Comparison of ENCODE assay signal across 8 mouse cellular contexts in genomic region chr15:81924933-81925332, GRCm38 (mm10). TPM values are rescaled to one million over a fixed set of nuclear protein-coding genes. Genes with fewer than 3 reads are reported as not detected.
DNase-seq lines count a peak whose midpoint lies in the region; ATAC-seq and TF ChIP-seq lines count a peak whose summit lies in the region.

No protein-coding gene starts in this region.

- 84% methylated on average over 11 of the region's 11 CpGs for WGBS in kidney, embryonic 16.5 days
- 90% methylated on average over 11 of the region's 11 CpGs for WGBS in kidney, adult 2 months
- 85% methylated on average over 11 of the region's 11 CpGs for WGBS in embryonic facial prominence, embryonic 11.5 days
- WGBS in intestine, embryonic 14.5 days, result 87% methylated on average over 11 of the region's 11 CpGs
- WGBS in midbrain, postnatal 0 days, result 83% methylated on average over 11 of the region's 11 CpGs

- H3K27ac ChIP-seq in kidney, embryonic 16.5 days (ENCODE audit: low read length), result no peak overlapping the region
- no peak overlapping the region for H3K27ac ChIP-seq in kidney, adult 2 months (ENCODE audit: insufficient read depth, low read depth, low read length)
- no peak overlapping the region for H3K27ac ChIP-seq in embryonic facial prominence, embryonic 11.5 days (replicated peaks; ENCODE audit: low read depth, low read length)
- no peak overlapping the region for H3K27ac ChIP-seq in intestine, embryonic 14.5 days (ENCODE audit: low read depth)
- peak overlapping the region; percentile 80; the same call in 1 of the 2 replicates for H3K27ac ChIP-seq in midbrain, postnatal 0 days (ENCODE audit: low read depth, low read length)

- H3K36me3 ChIP-seq in kidney, embryonic 16.5 days (ENCODE audit: insufficient read depth, low read length), result no peaks in the 10 kb centered on the region
- H3K36me3 ChIP-seq in kidney, adult 2 months (ENCODE audit: control insufficient read depth, insufficient read depth, low read length), result no peaks in the 10 kb centered on the region
- no peaks in the 10 kb centered on the region for H3K36me3 ChIP-seq in embryonic facial prominence, embryonic 11.5 days (replicated peaks; ENCODE audit: control insufficient read depth, insufficient read depth, low read depth, low read length)
- 0 out of 2 replicates have a peak, but pooled peaks cover 3% of the 10 kb centered on the region for H3K36me3 ChIP-seq in intestine, embryonic 14.5 days (ENCODE audit: control insufficient read depth, insufficient read depth, low read length)
- H3K36me3 ChIP-seq in midbrain, postnatal 0 days (ENCODE audit: insufficient read depth, low read length), result 0 out of 2 replicates have a peak, but pooled peaks cover 4% of the 10 kb centered on the region

- H3K4me1 ChIP-seq in kidney, embryonic 16.5 days (ENCODE audit: insufficient read depth, low read length), result peaks cover 43% of the 10 kb centered on the region
- H3K4me1 ChIP-seq in kidney, adult 2 months (ENCODE audit: control insufficient read depth, insufficient read depth, low read length), result peaks cover 20% of the 10 kb centered on the region; the same call in 1 of the 2 replicates
- H3K4me1 ChIP-seq in embryonic facial prominence, embryonic 11.5 days (ENCODE audit: control insufficient read depth, insufficient read depth, low read length), result peaks cover 3% of the 10 kb centered on the region; the same call in 1 of the 2 replicates
- H3K4me1 ChIP-seq in intestine, embryonic 14.5 days (replicated peaks; ENCODE audit: control insufficient read depth, insufficient read depth, low read length), result peaks cover 13% of the 10 kb centered on the region
- H3K4me1 ChIP-seq in midbrain, postnatal 0 days (ENCODE audit: insufficient read depth, low read length), result peaks cover 11% of the 10 kb centered on the region

- H3K9ac ChIP-seq in kidney, embryonic 16.5 days (replicated peaks; ENCODE audit: low read length), result no peak overlapping the region; the same call in 1 of the 2 replicates
- H3K9ac ChIP-seq in embryonic facial prominence, embryonic 11.5 days (replicated peaks; ENCODE audit: low read length), result no peak overlapping the region
- peak overlapping the region; percentile 60 for H3K9ac ChIP-seq in intestine, embryonic 14.5 days (ENCODE audit: low read length)
- peak overlapping the region; percentile 72 for H3K9ac ChIP-seq in midbrain, postnatal 0 days (replicated peaks; ENCODE audit: low read length, poor library complexity, severe bottlenecking)

- DNase-seq in kidney, adult 2 months, result no peak
- DNase-seq in embryonic facial prominence, embryonic 11.5 days (ENCODE audit: low spot score), result no peak
- no peak for DNase-seq in intestine, embryonic 14.5 days (ENCODE audit: low spot score)
- no peak for DNase-seq in midbrain, postnatal 0 days (ENCODE audit: low spot score)
- no peak for DNase-seq in embryo, embryonic 10.5 days (ENCODE audit: low spot score)
- DNase-seq in right cerebral cortex, postnatal 10 days (ENCODE audit: low spot score in 2 of 2), result no peak
- DNase-seq in kidney, adult 18-20 months, result no peak

- no peaks in the 10 kb centered on the region for H3K9me3 ChIP-seq in kidney, embryonic 16.5 days (ENCODE audit: low read length)
- no peaks in the 10 kb centered on the region for H3K9me3 ChIP-seq in embryonic facial prominence, embryonic 11.5 days (replicated peaks; ENCODE audit: control insufficient read depth, low read length)
- H3K9me3 ChIP-seq in intestine, embryonic 14.5 days (ENCODE audit: control insufficient read depth, low read length), result no peaks in the 10 kb centered on the region
- no peaks in the 10 kb centered on the region for H3K9me3 ChIP-seq in midbrain, postnatal 0 days (ENCODE audit: low read length)

- peak overlapping the region; percentile 78 for H3K4me2 ChIP-seq in kidney, embryonic 16.5 days (replicated peaks; ENCODE audit: low read depth, low read length)
- peak overlapping the region; percentile 96 for H3K4me2 ChIP-seq in embryonic facial prominence, embryonic 11.5 days (ENCODE audit: low read depth, low read length)
- peak overlapping the region; percentile 61 for H3K4me2 ChIP-seq in intestine, embryonic 14.5 days (ENCODE audit: low read length)
- peak overlapping the region; percentile 89 for H3K4me2 ChIP-seq in midbrain, postnatal 0 days (ENCODE audit: low read depth, low read length, poor library complexity, severe bottlenecking)

- no peaks in the 10 kb centered on the region for H3K27me3 ChIP-seq in kidney, embryonic 16.5 days (ENCODE audit: insufficient read depth, low read length)
- no peaks in the 10 kb centered on the region for H3K27me3 ChIP-seq in kidney, adult 2 months (replicated peaks; ENCODE audit: control insufficient read depth, insufficient read depth, low read length)
- H3K27me3 ChIP-seq in embryonic facial prominence, embryonic 11.5 days (ENCODE audit: control insufficient read depth, insufficient read depth, low read length), result no peaks in the 10 kb centered on the region
- no peaks in the 10 kb centered on the region for H3K27me3 ChIP-seq in intestine, embryonic 14.5 days (replicated peaks; ENCODE audit: control insufficient read depth, insufficient read depth, low read length)
- no peaks in the 10 kb centered on the region for H3K27me3 ChIP-seq in midbrain, postnatal 0 days (ENCODE audit: insufficient read depth, low read length)

- TF ChIP-seq CTCF in kidney, adult 2 months (conservative IDR thresholded peaks at IDR 0.05; ENCODE audit: insufficient read depth, insufficient read length, low read depth, low read length), result no peak
- TF ChIP-seq CTCF in midbrain, postnatal 0 days (IDR thresholded peaks at IDR 0.05), result no peak

- no peak for TF ChIP-seq POLR2A in kidney, adult 2 months (IDR thresholded peaks at IDR 0.05; ENCODE audit: low read depth, low read length)

- peak overlapping the region; percentile 75 for H3K4me3 ChIP-seq in kidney, embryonic 16.5 days (ENCODE audit: low read length)
- H3K4me3 ChIP-seq in kidney, adult 2 months (ENCODE audit: insufficient read depth, low read depth, low read length), result no peak overlapping the region
- H3K4me3 ChIP-seq in embryonic facial prominence, embryonic 11.5 days (ENCODE audit: low read depth, low read length), result peak overlapping the region; percentile 63
- peak overlapping the region; percentile 63 for H3K4me3 ChIP-seq in intestine, embryonic 14.5 days (ENCODE audit: low read depth, low read length)
- H3K4me3 ChIP-seq in midbrain, postnatal 0 days (ENCODE audit: low read depth, low read length), result peak overlapping the region; percentile 70

- no peak for ATAC-seq in kidney, embryonic 16.5 days (ENCODE audit: low FRiP score, low TSS enrichment)
- ATAC-seq in embryonic facial prominence, embryonic 11.5 days (replicated peaks; ENCODE audit: insufficient number of reproducible peaks, low FRiP score, low TSS enrichment, low read depth), result no peak
- no peak for ATAC-seq in intestine, embryonic 14.5 days (replicated peaks; ENCODE audit: low FRiP score, low TSS enrichment, low read depth)
- ATAC-seq in midbrain, postnatal 0 days (ENCODE audit: low FRiP score), result no peak

RNA-seq across cellular contexts. Expression of gene Polr3h, which starts 1.1 kb away (rescaled TPM):
- 95.5 and 98.5 TPM in 2 replicates for polyA plus RNA-seq in kidney, embryonic 16.5 days (2015; fragmentation: Nextera tagmentation; extraction: Ambion mirVana)
- polyA plus RNA-seq in kidney, adult 2 months (2012; rRNA removed), result 16.1 and 20.2 TPM in 2 replicates
- polyA plus RNA-seq in embryonic facial prominence, embryonic 11.5 days (2014; fragmentation: Nextera tagmentation; extraction: Ambion mirVana), result 60.3 and 63.5 TPM in 2 replicates
- polyA plus RNA-seq in intestine, embryonic 14.5 days (2014; fragmentation: Nextera tagmentation; extraction: Ambion mirVana), result 75.4 and 79.5 TPM in 2 replicates
- 46.5 and 49.5 TPM in 2 replicates for total RNA-seq in midbrain, postnatal 0 days (2014; rRNA removed)
- polyA plus RNA-seq in midbrain, postnatal 0 days (2015; fragmentation: Nextera tagmentation; extraction: Ambion mirVana), result 77.0 and 80.3 TPM in 2 replicates

RNA-seq across cellular contexts. Expression of gene Csdc2, which starts 11.6 kb away (rescaled TPM):
- 35.2 and 38.1 TPM in 2 replicates for polyA plus RNA-seq in kidney, embryonic 16.5 days (2015; fragmentation: Nextera tagmentation; extraction: Ambion mirVana)
- 5.6 and 6.0 TPM in 2 replicates for polyA plus RNA-seq in kidney, adult 2 months (2012; rRNA removed)
- polyA plus RNA-seq in embryonic facial prominence, embryonic 11.5 days (2014; fragmentation: Nextera tagmentation; extraction: Ambion mirVana), result 5.5 and 8.4 TPM in 2 replicates
- polyA plus RNA-seq in intestine, embryonic 14.5 days (2014; fragmentation: Nextera tagmentation; extraction: Ambion mirVana), result 16.0 and 19.4 TPM in 2 replicates
- total RNA-seq in midbrain, postnatal 0 days (2014; rRNA removed), result 172 and 196 TPM in 2 replicates
- 323 and 327 TPM in 2 replicates for polyA plus RNA-seq in midbrain, postnatal 0 days (2015; fragmentation: Nextera tagmentation; extraction: Ambion mirVana)

RNA-seq across cellular contexts. Expression of gene Pmm1, which starts 35.8 kb away (rescaled TPM):
- 33.6 and 37.3 TPM in 2 replicates for polyA plus RNA-seq in kidney, embryonic 16.5 days (2015; fragmentation: Nextera tagmentation; extraction: Ambion mirVana)
- polyA plus RNA-seq in kidney, adult 2 months (2012; rRNA removed), result 50.7 and 51.4 TPM in 2 replicates
- 19.9 and 21.3 TPM in 2 replicates for polyA plus RNA-seq in embryonic facial prominence, embryonic 11.5 days (2014; fragmentation: Nextera tagmentation; extraction: Ambion mirVana)
- 25.8 and 26.6 TPM in 2 replicates for polyA plus RNA-seq in intestine, embryonic 14.5 days (2014; fragmentation: Nextera tagmentation; extraction: Ambion mirVana)
- total RNA-seq in midbrain, postnatal 0 days (2014; rRNA removed), result 157 and 172 TPM in 2 replicates
- polyA plus RNA-seq in midbrain, postnatal 0 days (2015; fragmentation: Nextera tagmentation; extraction: Ambion mirVana), result 122 and 134 TPM in 2 replicates

RNA-seq across cellular contexts. Expression of gene Aco2, which starts 52.8 kb away (rescaled TPM):
- 281 and 293 TPM in 2 replicates for polyA plus RNA-seq in kidney, embryonic 16.5 days (2015; fragmentation: Nextera tagmentation; extraction: Ambion mirVana)
- polyA plus RNA-seq in kidney, adult 2 months (2012; rRNA removed), result 890 and 915 TPM in 2 replicates
- polyA plus RNA-seq in embryonic facial prominence, embryonic 11.5 days (2014; fragmentation: Nextera tagmentation; extraction: Ambion mirVana), result 144 and 153 TPM in 2 replicates
- 171 and 178 TPM in 2 replicates for polyA plus RNA-seq in intestine, embryonic 14.5 days (2014; fragmentation: Nextera tagmentation; extraction: Ambion mirVana)
- total RNA-seq in midbrain, postnatal 0 days (2014; rRNA removed), result 380 and 412 TPM in 2 replicates
- 257 and 279 TPM in 2 replicates for polyA plus RNA-seq in midbrain, postnatal 0 days (2015; fragmentation: Nextera tagmentation; extraction: Ambion mirVana)

RNA-seq across cellular contexts. Expression of gene Phf5a, which starts 53.2 kb away (rescaled TPM):
- 167 and 172 TPM in 2 replicates for polyA plus RNA-seq in kidney, embryonic 16.5 days (2015; fragmentation: Nextera tagmentation; extraction: Ambion mirVana)
- polyA plus RNA-seq in kidney, adult 2 months (2012; rRNA removed), result 33.5 and 47.4 TPM in 2 replicates
- 194 and 213 TPM in 2 replicates for polyA plus RNA-seq in embryonic facial prominence, embryonic 11.5 days (2014; fragmentation: Nextera tagmentation; extraction: Ambion mirVana)
- polyA plus RNA-seq in intestine, embryonic 14.5 days (2014; fragmentation: Nextera tagmentation; extraction: Ambion mirVana), result 179 and 194 TPM in 2 replicates
- total RNA-seq in midbrain, postnatal 0 days (2014; rRNA removed), result 31.8 and 34.1 TPM in 2 replicates
- 107 and 118 TPM in 2 replicates for polyA plus RNA-seq in midbrain, postnatal 0 days (2015; fragmentation: Nextera tagmentation; extraction: Ambion mirVana)

Comparison
In these comparisons a context has a peak if more than half of its experiments do, and no peak if none do; other contexts are left out.
1. H3K9ac ChIP-seq: peak in intestine, embryonic 14.5 days (single experiment) and midbrain, postnatal 0 days (single experiment); none in kidney, embryonic 16.5 days (single experiment) and embryonic facial prominence, embryonic 11.5 days (single experiment).
2. Peak in every context shown above with its lines, with median percentiles within 50 percentile points of each other: H3K4me2 ChIP-seq.